Mouse (Mus musculus) left cerebral cortex, adult 2 months (tissue): Measurements from ENCODE around the gene Igsf21. TPM values are rescaled to one million over a fixed set of nuclear protein-coding genes. Genes with fewer than 3 reads are reported as not detected.
A peak's percentile ranks its signal among the peaks of the same experiment; 100 is the strongest.

Experiments
- DNase-seq, 2 experiments: peaks; one replicate each; pipeline ENCODE4 v3.0.0; 2021 to 2022; ENCODE audit warnings: low spot score in 2 of 2, mixed read lengths in 1 of 2; ENCODE audit errors: extremely low spot score in 1 of 2
- H3K27ac ChIP-seq: fragments of 200-600 bp; 2 replicates; pipeline ENCODE4 v1.8.1; 2022
- H3K4me3 ChIP-seq: fragments of 200-600 bp; 2 replicates; pipeline ENCODE4 v1.8.1; 2022
- CTCF ChIP-seq: fragments of 200-600 bp; IDR thresholded peaks from 2 replicates; pipeline ENCODE4 v1.8.1; 2022; ENCODE audit warnings: antibody characterized with exemption, mild to moderate bottlenecking, moderate library complexity
- intact Hi-C: fragments of 180-260 bp; cut with DNase I; formaldehyde crosslinking; loops from one replicate; pipeline ENCODE4 v1.15.1; 2025
- total RNA-seq, 2 experiments: library from RNA; stranded (reverse); gene quantifications; 2 replicates each; pipeline ENCODE4 v1.2.3; 2021

The Igsf21 gene
- total RNA-seq, 2 experiments from 2014 or later = 68.8 to 75.2 TPM

- no peak for DNase-seq
Measured at GRCm38 (mm10) chr4:140078416-140078815, 168.2 kb downstream of the Igsf21 start.

GRCm38 (mm10) chr4:140077615-140078014 is 169.0 kb downstream of the Igsf21 start:
- H3K27ac ChIP-seq = peak overlapping the region; percentile 70; the same call in 1 of the 2 replicates
- intact Hi-C loops = loop anchor here (5.0 kb wide), 1 partner anchor 200 kb away; no protein-coding TSS in a partner anchor

More at GRCm38 (mm10) chr4:140078416-140078815, 168.2 kb downstream of the Igsf21 start:
- Histone ChIP-seq H3K4me3 (no peak overlapping the region), H3K27ac (no peak overlapping the region)
- intact Hi-C loops = loop anchor here (5.0 kb wide), 1 partner anchor 201 kb away; no protein-coding TSS in a partner anchor
- no peak for TF ChIP-seq CTCF

GRCm38 (mm10) chr4:140076852-140077563 is 169.6 kb downstream of the Igsf21 start:
- peak in 1 of 2 experiments; percentile 38 for DNase-seq
- Histone ChIP-seq H3K4me3 (no peak overlapping the region), H3K27ac (peak overlapping the region; percentile 70)
- intact Hi-C loops = loop anchor here (5.0 kb wide), 1 partner anchor 200 kb away; no protein-coding TSS in a partner anchor
- no peak for TF ChIP-seq CTCF

More at GRCm38 (mm10) chr4:140077615-140078014, 169.0 kb downstream of the Igsf21 start:
- no peak for TF ChIP-seq CTCF
- H3K4me3 ChIP-seq = no peak overlapping the region
- no peak for DNase-seq

- intact Hi-C loops = loop anchor here (5.0 kb wide), 1 partner anchor 199 kb away; no protein-coding TSS in a partner anchor
- no peak for DNase-seq
Measured at GRCm38 (mm10) chr4:140076428-140076827, 170.2 kb downstream of the Igsf21 start.

GRCm38 (mm10) chr4:140071047-140071446 is 175.5 kb downstream of the Igsf21 start:
- Histone ChIP-seq H3K4me3 (no peak overlapping the region), H3K27ac (peak overlapping the region; percentile 82)
- no peak for TF ChIP-seq CTCF
- intact Hi-C loops = loop anchor here (5.0 kb wide), 1 partner anchor 149 kb away; no protein-coding TSS in a partner anchor
- DNase-seq = no peak

More at GRCm38 (mm10) chr4:140076428-140076827, 170.2 kb downstream of the Igsf21 start:
- peak; percentile 31 for TF ChIP-seq CTCF
- H3K4me3 ChIP-seq = no peak overlapping the region
- H3K27ac ChIP-seq = peak overlapping the region; percentile 70; the same call in 1 of the 2 replicates

- TF ChIP-seq CTCF = no peak
- peak; percentile 55 to 70 for DNase-seq
- intact Hi-C loops = loop anchor here (5.0 kb wide), 1 partner anchor 148 kb away; no protein-coding TSS in a partner anchor
- H3K27ac ChIP-seq = peak overlapping the region; percentile 82
- H3K4me3 ChIP-seq = no peak overlapping the region
Measured at GRCm38 (mm10) chr4:140070331-140070652, 176.3 kb downstream of the Igsf21 start.

- Histone ChIP-seq H3K4me3 (no peak overlapping the region), H3K27ac (peak overlapping the region; percentile 82)
- TF ChIP-seq CTCF = no peak
- intact Hi-C loops = loop anchor here (1.0 to 5.0 kb wide), 2 partner anchors 31 to 147 kb away; no protein-coding TSS in a partner anchor
- DNase-seq = peak; percentile 37 to 60
Measured at GRCm38 (mm10) chr4:140069563-140070330, 176.8 kb downstream of the Igsf21 start.

- no peak overlapping the region for H3K4me3 ChIP-seq
- H3K27ac ChIP-seq = no peak overlapping the region
- TF ChIP-seq CTCF = peak; percentile 45
- intact Hi-C loops = no loop called here
- DNase-seq = no peak
Measured at GRCm38 (mm10) chr4:140068468-140068867, 178.1 kb downstream of the Igsf21 start.

- intact Hi-C loops = no loop called here
Measured at GRCm38 (mm10) chr4:140066011-140066410, 180.6 kb downstream of the Igsf21 start.

GRCm38 (mm10) chr4:140063153-140063671 is 183.4 kb downstream of the Igsf21 start:
- no peak for DNase-seq
- TF ChIP-seq CTCF = no peak
- H3K4me3 ChIP-seq = no peak overlapping the region
- no peak overlapping the region for H3K27ac ChIP-seq
- intact Hi-C loops = no loop called here

More at GRCm38 (mm10) chr4:140066011-140066410, 180.6 kb downstream of the Igsf21 start:
- H3K27ac ChIP-seq = no peak overlapping the region
- DNase-seq = no peak
- no peak overlapping the region for H3K4me3 ChIP-seq
- no peak for TF ChIP-seq CTCF

- Histone ChIP-seq H3K27ac (no peak overlapping the region), H3K4me3 (no peak overlapping the region)
- TF ChIP-seq CTCF = no peak
- DNase-seq = no peak
- intact Hi-C loops = no loop called here
Measured at GRCm38 (mm10) chr4:140060251-140060650, 186.3 kb downstream of the Igsf21 start.
